Mouse (Mus musculus) MEL (cell line): ENCODE results near the gene Dlx2. TPM values are rescaled to one million over a fixed set of nuclear protein-coding genes. Genes with fewer than 3 reads are reported as not detected.

Source experiments
- DNase-seq: peaks from one replicate; pipeline ENCODE4 v3.0.0; 2011; ENCODE audit warnings: low read depth, low spot score
- H3K27ac ChIP-seq: 2 replicates; pipeline ENCODE4 v1.5.1; 2012; ENCODE audit warnings: low read depth, mild to moderate bottlenecking, control low read depth, low read length, moderate library complexity; ENCODE audit not compliant: control insufficient read depth
- H3K27me3 ChIP-seq, 2 experiments: fragments of 150-350 bp in 1 of 2; sonication (generic) in 1 of 2; 2 replicates each; pipeline ENCODE4 v1.6.1; 2012; ENCODE audit warnings: low read length in 2 of 2, mild to moderate bottlenecking in 2 of 2, improper control_type of control experiment in 1 of 2, moderate library complexity in 1 of 2; ENCODE audit not compliant: insufficient read depth in 2 of 2, control insufficient read depth in 1 of 2
- H3K36me3 ChIP-seq, 2 experiments: 2 replicates each; pipeline ENCODE4 v1.6.1; 2012 to 2014; ENCODE audit warnings: low read length in 2 of 2, improper control_type of control experiment in 1 of 2, inconsistent platforms in 1 of 2, mild to moderate bottlenecking in 1 of 2; ENCODE audit not compliant: insufficient read depth in 2 of 2, control insufficient read depth in 1 of 2
- H3K4me1 ChIP-seq, 2 experiments: fragments of 150-350 bp in 1 of 2; sonication (generic) in 1 of 2; 2 replicates each; pipeline ENCODE4 v1.6.1; 2012; ENCODE audit warnings: low read length in 2 of 2, improper control_type of control experiment in 1 of 2, mild to moderate bottlenecking in 1 of 2; ENCODE audit not compliant: insufficient read depth in 2 of 2, control insufficient read depth in 1 of 2
- H3K4me3 ChIP-seq, 2 experiments: fragments of 150-350 bp in 1 of 2; sonication (generic) in 1 of 2; 2 replicates each; pipeline ENCODE4 v1.5.1; 2012; ENCODE audit warnings: low read depth in 2 of 2, low read length in 2 of 2, mild to moderate bottlenecking in 2 of 2, moderate library complexity in 2 of 2, control low read depth in 1 of 2, improper control_type of control experiment in 1 of 2; ENCODE audit not compliant: control insufficient read depth in 1 of 2, insufficient read depth in 1 of 2
- H3K79me2 ChIP-seq: 2 replicates; pipeline ENCODE4 v1.6.1; 2012; ENCODE audit warnings: mild to moderate bottlenecking, low read length, moderate library complexity; ENCODE audit not compliant: control insufficient read depth, poor library complexity, insufficient read depth
- H3K9ac ChIP-seq: 2 replicates; pipeline ENCODE4 v1.6.1; 2012; ENCODE audit warnings: low read depth, mild to moderate bottlenecking, control low read depth, low read length, moderate library complexity; ENCODE audit not compliant: control insufficient read depth, poor library complexity, severe bottlenecking
- H3K9me3 ChIP-seq: fragments of 150-350 bp; sonication (generic); replicated peaks from 2 replicates; pipeline ENCODE4 v1.6.1; 2012; ENCODE audit warnings: mild to moderate bottlenecking, low read length, improper control_type of control experiment, moderate library complexity; ENCODE audit not compliant: insufficient read depth
- CHD1 ChIP-seq: IDR thresholded peaks from 2 replicates; pipeline ENCODE4 v1.6.1; 2012; ENCODE audit warnings: low read depth, mild to moderate bottlenecking, inconsistent platforms, low read length, improper control_type of control experiment
- CTCF ChIP-seq, 3 experiments: IDR thresholded peaks in 2 of 3; conservative IDR thresholded peaks in 1 of 3; 2 replicates each; pipeline ENCODE4 v1.5.1; 2011 to 2012; ENCODE audit warnings: low read length in 3 of 3, low read depth in 2 of 3, mild to moderate bottlenecking in 2 of 3, improper control_type of control experiment in 1 of 3, inconsistent platforms in 1 of 3, mixed read lengths in 1 of 3, moderate library complexity in 1 of 3; ENCODE audit not compliant: control insufficient read depth in 1 of 3, insufficient read depth in 1 of 3, poor library complexity in 1 of 3, severe bottlenecking in 1 of 3
- E2F4 ChIP-seq: IDR thresholded peaks from 2 replicates; pipeline ENCODE4 v1.6.1; 2011; ENCODE audit warnings: low read depth, low read length, improper control_type of control experiment, borderline replicate concordance
- ELF1 ChIP-seq: IDR thresholded peaks from 2 replicates; pipeline ENCODE4 v1.6.1; 2014; ENCODE audit warnings: low read depth, mild to moderate bottlenecking, inconsistent platforms, low read length, improper control_type of control experiment, moderate library complexity
- EP300 ChIP-seq, 2 experiments: IDR thresholded peaks; 2 replicates each; pipeline ENCODE4 v1.6.1; 2011; ENCODE audit warnings: improper control_type of control experiment in 2 of 2, low read length in 2 of 2, low read depth in 1 of 2, mild to moderate bottlenecking in 1 of 2
- GATA1 ChIP-seq: IDR thresholded peaks from 2 replicates; pipeline ENCODE4 v1.6.1; 2011; ENCODE audit warnings: low read depth, low read length, improper control_type of control experiment
- JUND ChIP-seq: IDR thresholded peaks from 2 replicates; pipeline ENCODE4 v1.6.1; 2011; ENCODE audit warnings: low read depth, mild to moderate bottlenecking, improper control_type of control experiment, low read length
- MAZ ChIP-seq: IDR thresholded peaks from 2 replicates; pipeline ENCODE4 v1.6.1; 2012; ENCODE audit warnings: low read depth, mild to moderate bottlenecking, inconsistent platforms, low read length, improper control_type of control experiment
- MEF2A ChIP-seq: IDR thresholded peaks from 2 replicates; pipeline ENCODE4 v1.6.1; 2014; ENCODE audit warnings: low read depth, mild to moderate bottlenecking, inconsistent platforms, low read length, improper control_type of control experiment; ENCODE audit not compliant: poor library complexity, insufficient replicate concordance, severe bottlenecking; ENCODE audit errors: extremely low read depth
- MXI1 ChIP-seq: IDR thresholded peaks from 2 replicates; pipeline ENCODE4 v1.6.1; 2011; ENCODE audit warnings: mild to moderate bottlenecking, low read depth, low read length, improper control_type of control experiment
- MYC ChIP-seq: IDR thresholded peaks from 2 replicates; pipeline ENCODE4 v1.6.1; 2011; ENCODE audit warnings: low read depth, mild to moderate bottlenecking, low read length, improper control_type of control experiment, moderate library complexity
- NRF1 ChIP-seq: IDR thresholded peaks from 2 replicates; pipeline ENCODE4 v1.6.1; 2014; ENCODE audit warnings: low read depth, mild to moderate bottlenecking, inconsistent platforms, low read length, improper control_type of control experiment, moderate library complexity; ENCODE audit not compliant: poor library complexity, insufficient read depth, severe bottlenecking
- POLR2A ChIP-seq, 2 experiments: IDR thresholded peaks; 2 replicates each; pipeline ENCODE4 v1.6.1; 2011 to 2012; ENCODE audit warnings: low read length in 2 of 2, mild to moderate bottlenecking in 2 of 2, control low read depth in 1 of 2, improper control_type of control experiment in 1 of 2, low read depth in 1 of 2, moderate library complexity in 1 of 2; ENCODE audit not compliant: control insufficient read depth in 1 of 2, insufficient read depth in 1 of 2, poor library complexity in 1 of 2
- POLR2AphosphoS5 ChIP-seq: IDR thresholded peaks from 2 replicates; pipeline ENCODE4 v1.6.1; 2012; ENCODE audit warnings: low read depth, borderline replicate concordance, mild to moderate bottlenecking, inconsistent platforms, low read length, moderate library complexity, mixed read lengths
- RAD21 ChIP-seq: IDR thresholded peaks from 2 replicates; pipeline ENCODE4 v1.6.1; 2011; ENCODE audit warnings: mild to moderate bottlenecking, low read depth, low read length, improper control_type of control experiment
- SIN3A ChIP-seq: IDR thresholded peaks from 2 replicates; pipeline ENCODE4 v1.6.1; 2012; ENCODE audit warnings: low read length, improper control_type of control experiment, inconsistent platforms
- TBP ChIP-seq: IDR thresholded peaks from 2 replicates; pipeline ENCODE4 v1.8.0; 2011; ENCODE audit warnings: low read depth, low read length, improper control_type of control experiment
- UBTF ChIP-seq: IDR thresholded peaks from 2 replicates; pipeline ENCODE4 v1.6.1; 2012; ENCODE audit warnings: low read depth, mild to moderate bottlenecking, inconsistent platforms, low read length, improper control_type of control experiment, moderate library complexity, borderline replicate concordance; ENCODE audit not compliant: insufficient read depth
- USF1 ChIP-seq: IDR thresholded peaks from 2 replicates; pipeline ENCODE4 v1.6.1; 2014; ENCODE audit warnings: low read depth, mild to moderate bottlenecking, inconsistent platforms, low read length, improper control_type of control experiment, moderate library complexity
- USF2 ChIP-seq, 2 experiments: IDR thresholded peaks; 2 replicates each; pipeline ENCODE4 v1.6.1; 2011 to 2012; ENCODE audit warnings: improper control_type of control experiment in 2 of 2, low read length in 2 of 2, borderline replicate concordance in 1 of 2, inconsistent platforms in 1 of 2, low read depth in 1 of 2, mild to moderate bottlenecking in 1 of 2; ENCODE audit not compliant: insufficient read depth in 1 of 2
- polyA plus RNA-seq, 2 experiments: library from polyadenylated mRNA; stranded (reverse) in 1 of 2; unstranded in 1 of 2; fragments of >175 nt in 1 of 2; fragments of >200 nt in 1 of 2; gene quantifications; 2 replicates each; pipeline versions ENCODE4 v1.2.1 to v1.2.4; 2012; ENCODE audit warnings: low replicate concordance in 2 of 2, low read depth in 1 of 2; ENCODE audit not compliant: insufficient read length in 2 of 2, insufficient read depth in 1 of 2, missing spikeins in 1 of 2
- total RNA-seq: library from RNA; depleted of rRNA; stranded (reverse); fragments of 300-350 nt; gene quantifications from 2 replicates; pipeline ENCODE4 v1.2.3, GENCODE M21; 2012

Gene Dlx2
- total and polyA plus RNA-seq, 3 experiments = not detected

DNA sequence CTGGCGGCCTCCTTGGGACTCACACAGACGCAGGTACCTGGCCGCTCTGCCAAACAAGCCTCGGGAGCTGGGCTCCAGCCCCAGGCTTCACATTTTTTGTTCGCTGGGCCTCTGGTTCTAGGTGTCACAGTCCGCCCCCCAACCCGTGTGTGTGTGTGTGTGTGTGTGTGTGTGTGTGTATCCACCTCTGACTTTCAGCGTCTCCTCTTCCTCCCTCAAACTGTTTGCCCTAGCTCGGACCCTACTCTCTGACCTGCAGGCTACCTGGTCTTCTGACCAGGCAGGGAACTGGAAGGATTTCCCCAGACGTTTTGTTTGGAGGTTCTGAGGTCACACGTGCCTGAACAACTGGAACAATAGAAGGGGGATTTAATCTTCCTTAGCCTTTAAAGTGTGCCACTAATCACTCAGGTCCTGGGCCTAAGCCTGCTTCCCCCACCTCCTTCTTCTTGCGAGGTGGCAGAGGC lies 15.4 kb downstream of the Dlx2 start:
- Histone ChIP-seq H3K27ac (no peak overlapping the region), H3K79me2 (peaks cover 6% of the 10 kb centered on the region; the same call in 1 of the 2 replicates), H3K4me3 (peak overlapping the region; percentile 87 to 93; a peak in 3 of 4 replicates), H3K27me3 (no peaks in the 10 kb centered on the region), H3K4me1 (peaks cover 3% of the 10 kb centered on the region in 2 experiments; a peak in 2 of 4 replicates), H3K9ac (peak overlapping the region; percentile 90; the same call in 1 of the 2 replicates), H3K36me3 (peaks cover 0 to 7% of the 10 kb centered on the region in 2 experiments; a peak in 2 of 4 replicates), H3K9me3 (no peaks in the 10 kb centered on the region)
- DNase-seq = no peak
- TF ChIP-seq SIN3A (no peak; the same call in 1 of the 2 replicates), POLR2AphosphoS5 (no peak), TBP (no peak), USF2 (IDR thresholded peaks at IDR 0.05; ENCODE audit: borderline replicate concordance in 1 of 2, insufficient read depth in 1 of 2, low read depth in 1 of 2, low read length in 2 of 2) (no peak), NRF1 (no peak), MXI1 (no peak), GATA1 (no peak), USF1 (no peak)

DNA sequence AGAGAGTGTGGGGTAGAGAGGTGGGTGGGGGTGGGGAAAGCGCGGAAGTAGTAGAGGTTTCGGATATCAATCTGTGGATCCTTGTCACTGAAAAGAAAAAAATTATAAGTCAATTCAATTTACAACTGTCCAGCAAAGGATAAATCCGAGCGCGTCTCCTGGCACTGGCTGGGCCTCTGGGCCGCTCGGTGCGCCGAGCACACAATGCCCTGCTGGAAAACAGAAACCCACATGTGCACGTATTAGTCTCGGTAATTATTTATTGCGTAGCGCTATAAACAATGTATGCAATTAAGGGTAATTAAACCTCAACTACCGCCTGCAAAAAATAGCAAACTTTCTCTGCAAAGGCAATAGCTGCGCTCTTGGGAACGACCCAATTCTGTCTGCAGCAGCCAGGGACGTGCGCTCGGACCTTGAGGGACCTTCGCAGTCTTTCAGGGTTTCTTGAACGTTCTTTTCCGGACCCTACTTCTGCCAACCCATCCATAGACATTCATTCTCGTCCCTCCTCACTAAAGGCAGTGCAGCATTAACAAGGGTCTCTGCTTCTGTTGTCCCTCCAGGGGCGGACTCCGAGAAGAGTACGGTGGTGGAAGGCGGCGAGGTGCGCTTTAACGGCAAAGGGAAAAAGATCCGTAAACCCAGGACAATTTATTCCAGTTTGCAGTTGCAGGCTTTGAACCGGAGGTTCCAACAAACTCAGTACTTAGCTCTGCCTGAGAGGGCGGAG lies 16.0 kb downstream of the Dlx2 start:
- H3K4me3 ChIP-seq = peak overlapping the region; percentile 87 to 93
- peak overlapping the region; percentile 85 for H3K27ac ChIP-seq
- H3K9me3 ChIP-seq = no peaks in the 10 kb centered on the region
- no peaks in the 10 kb centered on the region for H3K27me3 ChIP-seq
- H3K4me1 ChIP-seq = peaks cover 3% of the 10 kb centered on the region in 2 experiments; a peak in 2 of 4 replicates
- peaks cover 0 to 7% of the 10 kb centered on the region in 2 experiments; a peak in 2 of 4 replicates for H3K36me3 ChIP-seq
- no peak for TF ChIP-seq RAD21
- 0 out of 4 replicates have a peak, but pooled peaks of 1 of the 2 experiments have one; percentile 8 for TF ChIP-seq POLR2A (IDR thresholded peaks at IDR 0.05; ENCODE audit: control insufficient read depth in 1 of 2, insufficient read depth in 1 of 2, low read depth in 1 of 2, low read length in 2 of 2, poor library complexity in 1 of 2)
- 0 out of 2 replicates have a peak, but pooled peaks have one; percentile 36 for TF ChIP-seq MYC
- no peak for TF ChIP-seq JUND
- TF ChIP-seq MXI1 = 0 out of 2 replicates have a peak, but pooled peaks have one; percentile 13
- TF ChIP-seq E2F4 = no peak
- 0 out of 2 replicates have a peak, but pooled peaks have one; percentile 10 for TF ChIP-seq CHD1
- no peak for TF ChIP-seq EP300 (IDR thresholded peaks at IDR 0.05; ENCODE audit: low read depth in 1 of 2, low read length in 2 of 2)
- TF ChIP-seq CTCF (IDR thresholded peaks at IDR 0.05 in 2 of 3, conservative IDR thresholded peaks at IDR 0.05 in 1 of 3; ENCODE audit: control insufficient read depth in 1 of 3, insufficient read depth in 1 of 3, low read depth in 2 of 3, low read length in 3 of 3, poor library complexity in 1 of 3, severe bottlenecking in 1 of 3) = no peak
- no peak for TF ChIP-seq UBTF
- TF ChIP-seq MEF2A = no peak
- 0 out of 2 replicates have a peak, but pooled peaks have one; percentile 28 for TF ChIP-seq ELF1
- no peak for TF ChIP-seq MAZ
- TF ChIP-seq GATA1 = no peak
- peak overlapping the region; percentile 90 for H3K9ac ChIP-seq
- H3K79me2 ChIP-seq = peaks cover 6% of the 10 kb centered on the region; the same call in 1 of the 2 replicates
- DNase-seq = peak; percentile 58
